Mouse (Mus musculus) spleen, adult 2 months (tissue): ENCODE measurements around the gene Gm6993.

ENCODE experiments used
- CTCF ChIP-seq: fragments of 200-500 bp; IDR thresholded peaks from 2 replicates; pipeline ENCODE4 v1.5.1; 2011; ENCODE audit warnings: mild to moderate bottlenecking, inconsistent platforms; ENCODE audit not compliant: insufficient read depth, insufficient read length, insufficient replicate concordance; ENCODE audit errors: extremely low read depth
- POLR2A ChIP-seq: fragments of 200-500 bp; IDR thresholded peaks from 2 replicates; pipeline ENCODE4 v1.6.1; 2011; ENCODE audit warnings: low read depth, low read length, inconsistent platforms

DNA sequence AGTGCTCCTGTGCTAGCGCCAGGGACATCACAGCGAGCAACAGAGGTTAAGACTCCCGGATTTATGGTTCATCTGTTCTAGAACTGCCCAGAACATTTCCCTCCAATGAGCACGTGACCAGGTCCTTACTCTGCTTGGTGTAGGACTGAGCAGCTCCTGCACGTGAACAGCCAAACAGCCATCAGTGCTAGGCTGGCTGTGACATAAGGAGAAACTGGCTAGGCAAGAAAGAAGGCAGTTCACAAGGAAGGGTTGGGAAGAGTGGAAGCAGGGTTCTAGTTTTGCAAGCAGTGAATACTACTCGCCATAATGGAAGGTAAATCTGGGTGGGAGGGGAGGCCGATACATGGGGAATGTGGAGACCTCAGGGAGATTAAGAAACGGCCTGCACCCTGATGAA is 14.4 kb downstream of the Gm6993 start:
- no peak for TF ChIP-seq CTCF
- TF ChIP-seq POLR2A = no peak
